Mouse (Mus musculus) ES-Bruce4 (cell line): ENCODE data around the gene Tlnrd1. TPM values are rescaled to one million over a fixed set of nuclear protein-coding genes. Genes with fewer than 3 reads are reported as not detected.

ENCODE experiments used
- H3K27ac ChIP-seq: 2 replicates; pipeline ENCODE4 v1.5.1; 2012; ENCODE audit warnings: low read length, inconsistent platforms; ENCODE audit not compliant: insufficient read depth
- H3K27me3 ChIP-seq: 2 replicates; pipeline ENCODE4 v1.6.1; 2012; ENCODE audit warnings: mild to moderate bottlenecking, low read length, inconsistent platforms; ENCODE audit not compliant: control insufficient read depth, poor library complexity, insufficient read depth, severe bottlenecking
- H3K36me3 ChIP-seq: 2 replicates; pipeline ENCODE4 v1.6.1; 2012; ENCODE audit warnings: inconsistent platforms, mild to moderate bottlenecking, low read length, moderate library complexity; ENCODE audit not compliant: control insufficient read depth, poor library complexity, insufficient read depth, severe bottlenecking
- H3K4me1 ChIP-seq: one replicate; pipeline ENCODE4 v1.8.1; 2011; ENCODE audit warnings: low read length; ENCODE audit not compliant: control insufficient read depth, insufficient read depth
- H3K4me3 ChIP-seq: 2 replicates; pipeline ENCODE4 v1.5.1; 2011; ENCODE audit warnings: low read depth, mild to moderate bottlenecking, low read length
- H3K9ac ChIP-seq: 2 replicates; pipeline ENCODE4 v1.6.1; 2012; ENCODE audit warnings: low read depth, mild to moderate bottlenecking, inconsistent platforms; ENCODE audit not compliant: poor library complexity, severe bottlenecking
- H3K9me3 ChIP-seq: replicated peaks from 2 replicates; pipeline ENCODE4 v1.6.1; 2012; ENCODE audit warnings: mild to moderate bottlenecking, low read length, inconsistent platforms; ENCODE audit not compliant: control insufficient read depth, poor library complexity, insufficient read depth, severe bottlenecking
- CTCF ChIP-seq: IDR thresholded peaks from one replicate; pipeline ENCODE4 v1.8.1; 2011; ENCODE audit warnings: low read depth, low read length
- EP300 ChIP-seq: IDR thresholded peaks from 2 replicates; pipeline ENCODE4 v1.6.1; 2011; ENCODE audit warnings: low read depth, low read length; ENCODE audit not compliant: insufficient read depth
- POLR2A ChIP-seq: IDR thresholded peaks from one replicate; pipeline ENCODE4 v1.8.1; 2011; ENCODE audit warnings: low read length; ENCODE audit not compliant: insufficient read depth
- polyA plus RNA-seq: library from polyadenylated mRNA; stranded (reverse); fragments of >200 nt; gene quantifications from 2 replicates; pipeline ENCODE4 v1.2.4, GENCODE M21; 2011; ENCODE audit warnings: low read depth; ENCODE audit not compliant: missing spikeins, insufficient read depth, insufficient read length

Tlnrd1 gene
- polyA plus RNA-seq, 1 experiment = 17.8 TPM

DNA sequence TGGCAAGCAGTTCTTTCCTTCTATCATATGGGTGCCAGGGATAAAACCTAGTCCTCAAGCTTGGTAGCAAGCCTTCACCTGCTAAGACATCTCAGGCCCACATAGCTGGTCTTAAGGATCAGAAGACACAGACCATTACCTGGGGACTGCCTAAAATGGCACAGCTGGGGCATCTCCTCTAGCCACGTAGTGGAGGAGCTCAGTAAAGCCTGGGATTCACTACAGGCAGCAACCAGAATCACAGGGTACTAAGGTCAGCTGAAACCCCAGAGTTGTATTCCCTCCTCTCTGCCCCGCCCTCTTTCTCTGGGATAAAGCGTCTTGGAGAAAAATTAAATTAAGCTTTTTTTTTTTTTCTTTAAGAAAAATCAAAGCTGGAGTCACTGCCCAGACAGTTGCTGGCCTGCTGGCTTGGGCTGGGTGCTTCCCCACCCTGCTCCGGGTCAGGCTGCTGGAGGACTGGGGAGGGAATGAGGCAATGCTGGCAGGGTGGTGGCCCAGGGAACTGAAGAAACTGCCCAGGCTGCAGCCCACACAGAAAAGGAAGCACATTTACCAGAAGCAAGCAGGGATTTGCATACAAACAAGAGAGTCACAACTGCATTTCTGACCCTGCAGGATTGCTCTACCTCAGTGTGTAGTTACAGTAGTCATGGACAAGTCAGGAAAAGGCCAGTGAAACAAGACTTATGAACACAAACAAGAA, 24.6 kb downstream of the Tlnrd1 start:
- Histone ChIP-seq H3K36me3 (no peaks in the 10 kb centered on the region), H3K4me3 (no peak overlapping the region), H3K9me3 (no peaks in the 10 kb centered on the region), H3K27ac (no peak overlapping the region), H3K27me3 (no peaks in the 10 kb centered on the region), H3K9ac (no peak overlapping the region), H3K4me1 (peaks cover 3% of the 10 kb centered on the region)
- no peak for TF ChIP-seq POLR2A
- no peak for TF ChIP-seq EP300

DNA sequence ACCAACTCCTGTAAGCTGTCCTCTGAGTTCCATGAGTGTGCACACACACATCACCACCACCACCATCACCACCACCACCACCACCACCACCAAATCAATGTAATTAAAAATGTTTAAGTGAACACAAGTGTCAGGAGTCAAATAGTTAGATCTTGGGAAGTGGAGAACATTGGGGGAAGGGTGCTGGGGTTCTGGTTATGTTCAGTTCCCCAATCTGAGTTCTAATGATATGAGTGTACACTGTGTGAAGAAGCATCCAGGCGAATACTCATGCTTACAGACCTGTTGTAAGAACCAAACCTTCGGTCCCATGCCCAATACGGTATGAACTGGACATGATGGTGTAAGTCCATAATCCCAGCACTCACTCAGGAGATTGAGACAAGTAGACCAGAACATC, 26.2 kb downstream of the Tlnrd1 start:
- Histone ChIP-seq H3K9me3 (no peaks in the 10 kb centered on the region), H3K27ac (no peak overlapping the region), H3K4me3 (no peak overlapping the region), H3K4me1 (peaks cover 3% of the 10 kb centered on the region), H3K36me3 (no peaks in the 10 kb centered on the region), H3K9ac (no peak overlapping the region), H3K27me3 (no peaks in the 10 kb centered on the region)
- TF ChIP-seq CTCF (no peak), EP300 (no peak), POLR2A (no peak)

DNA sequence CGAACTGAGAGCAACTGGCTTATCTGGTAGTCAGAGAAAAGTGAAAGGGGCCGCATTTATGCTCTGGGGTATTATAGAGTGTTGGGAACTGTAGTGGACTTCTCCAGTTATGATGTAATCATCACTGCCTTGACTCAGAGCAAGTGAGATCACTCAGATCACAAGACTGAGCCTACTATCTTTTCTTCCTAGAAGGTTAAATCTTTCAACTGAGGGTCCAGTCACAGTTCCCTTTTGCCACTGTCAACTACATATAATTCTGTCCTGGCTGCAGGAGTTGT, 27.0 kb downstream of the Tlnrd1 start:
- TF ChIP-seq EP300 = no peak
- TF ChIP-seq CTCF = no peak
- TF ChIP-seq POLR2A = no peak
- no peaks in the 10 kb centered on the region for H3K4me1 ChIP-seq
- H3K27ac ChIP-seq = no peak overlapping the region
- H3K36me3 ChIP-seq = no peaks in the 10 kb centered on the region
- H3K9me3 ChIP-seq = no peaks in the 10 kb centered on the region
- no peak overlapping the region for H3K4me3 ChIP-seq
- no peak overlapping the region for H3K9ac ChIP-seq
- no peaks in the 10 kb centered on the region for H3K27me3 ChIP-seq

DNA sequence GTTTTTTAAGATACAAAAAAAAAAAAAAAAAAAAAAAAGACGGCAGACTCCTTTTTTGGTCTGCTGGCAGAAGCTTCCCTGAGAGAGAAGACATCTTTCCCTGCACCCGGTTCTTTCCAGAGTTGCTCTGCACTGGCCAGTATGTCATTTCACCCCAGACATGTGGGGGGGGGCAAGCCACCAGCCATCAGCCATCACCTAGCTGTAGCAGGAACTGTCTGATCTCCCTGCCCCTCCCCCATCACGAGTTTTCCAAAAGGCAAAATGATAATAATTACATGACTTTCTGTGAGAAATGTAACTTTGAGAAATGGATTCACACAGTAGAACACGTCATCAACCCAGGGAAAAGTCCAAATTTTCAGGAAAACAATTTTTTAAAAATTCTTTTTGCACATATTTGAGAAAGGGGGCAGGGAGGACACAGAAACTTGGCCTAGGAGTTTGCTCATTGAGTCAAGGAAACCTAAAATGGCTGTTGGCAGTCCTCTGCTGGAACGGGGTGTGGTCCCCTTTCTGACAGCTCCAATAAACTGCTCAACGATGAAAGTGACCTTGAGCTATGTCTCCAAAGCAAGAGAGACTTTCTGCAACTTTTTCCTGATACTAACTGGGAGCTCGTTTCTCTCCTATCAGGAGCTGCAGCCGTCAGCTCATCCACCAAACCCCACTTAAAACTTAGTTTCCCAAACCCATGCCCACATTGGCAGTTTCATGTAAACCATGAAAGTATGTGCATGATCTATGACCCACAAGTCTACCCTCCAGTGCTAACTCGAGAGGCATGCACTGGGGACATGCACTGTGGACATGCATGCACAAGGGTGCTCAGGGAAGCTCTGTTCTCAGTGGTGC, 27.5 kb downstream of the Tlnrd1 start:
- Histone ChIP-seq H3K9ac (no peak overlapping the region), H3K9me3 (no peaks in the 10 kb centered on the region), H3K4me1 (no peaks in the 10 kb centered on the region), H3K4me3 (no peak overlapping the region), H3K27me3 (no peaks in the 10 kb centered on the region), H3K36me3 (no peaks in the 10 kb centered on the region), H3K27ac (no peak overlapping the region)
- TF ChIP-seq CTCF (no peak), EP300 (no peak), POLR2A (no peak)

DNA sequence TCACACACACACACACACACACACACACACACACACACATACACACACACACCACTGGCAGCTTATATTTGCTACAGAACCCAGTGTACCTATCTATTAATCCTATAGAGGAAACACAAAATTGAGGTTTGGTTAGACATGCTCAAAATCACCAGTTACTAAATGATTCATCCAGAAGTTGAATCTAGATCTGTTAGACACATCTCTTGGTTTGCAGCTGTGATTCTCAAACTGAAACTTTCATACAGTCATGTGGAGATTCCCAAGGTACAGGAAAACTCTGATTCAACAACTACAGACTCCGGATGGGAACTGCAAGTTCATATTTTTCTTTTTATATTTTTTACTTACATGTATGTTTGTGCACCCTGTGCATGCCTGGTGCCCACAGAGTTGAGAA, 28.9 kb downstream of the Tlnrd1 start:
- TF ChIP-seq EP300 = no peak
- no peak for TF ChIP-seq POLR2A
- TF ChIP-seq CTCF = no peak
- Histone ChIP-seq H3K27me3 (no peaks in the 10 kb centered on the region), H3K9ac (no peak overlapping the region), H3K4me3 (no peak overlapping the region), H3K36me3 (no peaks in the 10 kb centered on the region), H3K27ac (no peak overlapping the region), H3K9me3 (no peaks in the 10 kb centered on the region), H3K4me1 (no peaks in the 10 kb centered on the region)
